Mouse (Mus musculus): ENCODE results near the gene B020031M17Rik.
"Not testable (repeated sequence)": the region's sequence is repeated elsewhere in the genome, so short reads cannot be mapped to it uniquely, and the experiment has no call there.

GRCm38 (mm10) chr13:119955089-119955488 lies 4.5 kb upstream of the B020031M17Rik start:
- not testable (repeated sequence) for TF ChIP-seq GATA1 (IDR thresholded peaks at IDR 0.05; ENCODE audit: borderline replicate concordance, low read length); FLI1 (IDR thresholded peaks at IDR 0.05; ENCODE audit: low read length)
